Mouse (Mus musculus): ENCODE data around the gene Usp3. TPM values are rescaled to one million over a fixed set of nuclear protein-coding genes. Genes with fewer than 3 reads are reported as not detected.

Gene Usp3
- polyA plus RNA-seq, 1 experiment from 2014 or later = 109 TPM

DNA sequence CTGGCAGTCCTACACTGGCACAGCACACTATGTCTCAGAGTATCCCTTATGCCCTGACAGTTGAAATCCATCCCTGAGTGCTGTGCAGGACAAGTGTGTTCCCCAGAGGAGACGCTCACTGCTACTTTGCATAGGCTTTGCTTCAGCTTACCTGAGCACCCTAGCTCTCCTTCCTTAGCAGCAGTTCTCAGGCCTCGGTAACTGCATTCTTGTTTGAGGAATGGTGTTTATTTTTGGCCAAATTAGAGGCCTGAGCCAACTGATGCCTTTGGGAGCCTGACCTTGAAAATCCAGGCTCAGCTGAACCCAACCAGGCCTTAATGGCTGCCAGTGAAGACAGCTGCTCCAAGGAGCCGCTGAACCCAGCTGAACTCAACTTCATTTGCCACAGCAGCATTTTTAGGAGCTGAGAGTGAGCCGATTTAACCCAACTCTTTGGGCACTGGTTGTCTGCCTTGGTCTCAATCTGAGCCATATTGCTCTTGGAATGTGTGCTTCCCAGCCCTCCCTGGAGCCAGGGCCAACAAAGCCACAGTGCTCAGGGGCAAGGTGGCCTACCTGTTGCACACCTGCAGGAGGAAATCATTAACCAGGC, 79.2 kb downstream of the Usp3 start:
- peaks cover 60% of the 10 kb centered on the region for H3K36me3 ChIP-seq

DNA sequence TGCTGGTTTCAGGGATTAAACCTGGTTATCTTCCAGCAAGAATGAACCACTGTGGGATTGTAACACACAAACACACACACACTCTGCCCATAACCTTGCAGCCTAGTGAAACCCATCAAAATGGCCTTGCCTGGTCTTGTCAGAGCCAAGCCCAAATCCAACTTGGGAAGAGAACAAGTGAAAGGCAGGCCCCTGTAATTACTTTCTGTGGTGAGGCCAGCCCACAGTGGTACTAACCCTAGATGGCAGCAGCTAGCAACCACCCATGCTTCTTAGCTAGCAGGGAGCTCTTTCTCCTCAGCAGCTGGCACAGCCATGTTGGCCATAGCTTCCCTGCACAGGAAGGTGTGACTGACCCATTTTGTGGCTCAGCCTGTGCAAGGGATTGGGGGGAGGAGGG, 79.8 kb downstream of the Usp3 start:
- H3K27me3 ChIP-seq = no peaks in the 10 kb centered on the region
- no peak for ATAC-seq
- no peaks in the 10 kb centered on the region for H3K9me3 ChIP-seq
- H3K9ac ChIP-seq (replicated peaks) = 0 out of 2 replicates have a peak overlapping the region, but pooled peaks have one; percentile 32
- peaks cover 60% of the 10 kb centered on the region for H3K36me3 ChIP-seq
- no peak overlapping the region for H3K4me3 ChIP-seq (replicated peaks)
- no peak overlapping the region for H3K4me2 ChIP-seq (replicated peaks)
- peak overlapping the region; percentile 96 for H3K27ac ChIP-seq
- H3K4me1 ChIP-seq (replicated peaks) = peaks cover 26% of the 10 kb centered on the region

More for the DNA sequence above, 79.2 kb downstream of the Usp3 start:
- WGBS = 89% methylated on average over 4 of the region's 4 CpGs
- H3K4me3 ChIP-seq (replicated peaks) = no peak overlapping the region
- H3K4me2 ChIP-seq (replicated peaks) = no peak overlapping the region
- peak overlapping the region; percentile 96; the same call in 1 of the 2 replicates for H3K27ac ChIP-seq
- no peaks in the 10 kb centered on the region for H3K27me3 ChIP-seq
- H3K9ac ChIP-seq (replicated peaks) = no peak overlapping the region
- H3K9me3 ChIP-seq = no peaks in the 10 kb centered on the region
- peaks cover 26% of the 10 kb centered on the region for H3K4me1 ChIP-seq (replicated peaks)
- no peak for ATAC-seq

DNA sequence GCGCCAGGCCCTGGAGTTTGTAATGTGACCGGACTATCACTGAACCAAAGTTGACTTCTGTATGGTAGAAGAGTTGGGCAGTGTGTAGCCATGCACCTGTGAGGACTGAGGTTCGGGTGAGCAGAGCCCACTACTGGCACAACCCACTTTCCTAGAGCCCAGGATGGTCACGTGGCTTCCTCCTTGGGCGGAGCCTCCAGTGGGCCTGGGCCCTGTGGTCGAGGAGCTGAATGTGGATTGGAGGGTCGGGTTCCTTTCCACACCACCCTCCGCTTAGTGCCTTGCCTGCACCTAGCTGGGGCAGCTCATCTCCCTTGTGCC, 80.6 kb downstream of the Usp3 start:
- ATAC-seq = peak; percentile 89
- Histone ChIP-seq H3K4me1 (replicated peaks) (peaks cover 26% of the 10 kb centered on the region), H3K4me2 (replicated peaks) (peak overlapping the region; percentile 95), H3K36me3 (peaks cover 60% of the 10 kb centered on the region), H3K4me3 (replicated peaks) (peak overlapping the region; percentile 58), H3K9ac (replicated peaks) (peak overlapping the region; percentile 79), H3K27ac (peak overlapping the region; percentile 96), H3K9me3 (no peaks in the 10 kb centered on the region), H3K27me3 (no peaks in the 10 kb centered on the region)
- 1% methylated on average over 8 of the region's 8 CpGs for WGBS

DNA sequence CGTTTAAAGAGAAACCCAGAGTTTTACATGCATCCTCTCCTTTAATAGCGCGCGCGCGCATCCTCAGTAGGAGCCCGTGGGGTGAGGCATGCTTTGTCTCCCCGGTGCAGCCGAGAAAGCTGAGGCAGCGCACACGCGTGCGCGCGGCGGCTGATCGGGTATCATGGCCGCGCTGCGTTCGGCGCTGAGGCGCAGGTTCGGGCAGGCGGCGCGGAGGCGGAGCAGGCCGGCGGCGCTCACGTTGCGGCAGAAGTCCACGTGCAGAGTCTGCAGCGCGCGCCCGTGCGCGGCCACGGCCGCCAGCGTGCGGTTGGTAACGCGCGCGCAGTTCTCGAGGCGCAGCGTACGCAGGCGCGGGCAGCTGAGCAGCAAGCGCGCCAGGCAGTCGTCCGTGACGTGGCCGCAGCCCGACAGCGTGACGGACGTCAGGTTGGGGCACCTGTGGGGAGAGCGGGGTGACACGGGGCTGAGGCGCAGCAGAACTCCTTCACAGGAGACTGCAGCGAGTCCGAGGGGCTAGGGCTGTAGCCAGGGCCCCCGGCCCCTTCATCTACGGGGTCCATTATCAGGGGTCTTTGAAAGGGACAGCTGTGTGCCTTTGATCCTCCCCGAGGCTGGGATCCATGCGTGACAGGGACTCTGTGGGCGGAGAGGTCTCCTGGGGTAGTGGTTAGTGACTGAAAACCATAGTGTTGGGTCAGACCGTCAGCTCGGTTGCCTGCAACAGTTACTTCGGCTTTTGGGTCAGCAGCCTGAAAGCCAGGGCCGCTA, 81.2 kb downstream of the Usp3 start:
- peak overlapping the region; percentile 79 for H3K9ac ChIP-seq (replicated peaks)
- H3K27me3 ChIP-seq = no peaks in the 10 kb centered on the region
- peak overlapping the region; percentile 96 for H3K27ac ChIP-seq
- H3K4me3 ChIP-seq (replicated peaks) = peak overlapping the region; percentile 58
- ATAC-seq = peak; percentile 93
- peaks cover 60% of the 10 kb centered on the region for H3K36me3 ChIP-seq
- WGBS = under 1% methylated on average over 78 of the region's 78 CpGs
- H3K4me2 ChIP-seq (replicated peaks) = peak overlapping the region; percentile 95
- H3K4me1 ChIP-seq (replicated peaks) = peaks cover 30% of the 10 kb centered on the region
- no peaks in the 10 kb centered on the region for H3K9me3 ChIP-seq

DNA sequence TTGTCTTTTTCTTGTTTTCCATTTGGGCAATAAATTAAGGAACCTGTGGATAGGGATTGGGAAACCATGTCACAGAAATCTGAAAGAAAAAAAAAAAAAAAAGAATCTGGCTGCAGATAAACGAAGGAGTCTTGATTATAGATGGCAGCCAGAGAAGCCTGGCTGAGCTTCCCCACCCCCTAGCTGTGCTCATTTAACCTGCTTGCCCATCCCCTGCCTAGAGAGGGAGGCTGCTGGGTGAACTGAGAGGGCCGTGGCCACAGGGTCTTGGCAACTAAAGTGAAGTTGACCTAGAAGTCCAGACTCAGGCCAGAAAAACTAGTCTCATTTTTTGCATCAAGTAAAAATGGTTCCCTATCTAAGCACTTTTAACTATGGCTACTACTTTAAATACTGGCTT, 82.0 kb downstream of the Usp3 start:
- H3K4me1 ChIP-seq (replicated peaks) = peaks cover 35% of the 10 kb centered on the region
- WGBS = 3% methylated on average over 2 of the region's 2 CpGs
- H3K36me3 ChIP-seq = peaks cover 60% of the 10 kb centered on the region
- peak overlapping the region; percentile 96 for H3K27ac ChIP-seq
- peak overlapping the region; percentile 58 for H3K4me3 ChIP-seq (replicated peaks)
- H3K4me2 ChIP-seq (replicated peaks) = peak overlapping the region; percentile 95
- peak overlapping the region; percentile 79 for H3K9ac ChIP-seq (replicated peaks)
- ATAC-seq = no peak
- H3K9me3 ChIP-seq = no peaks in the 10 kb centered on the region
- H3K27me3 ChIP-seq = no peaks in the 10 kb centered on the region

DNA sequence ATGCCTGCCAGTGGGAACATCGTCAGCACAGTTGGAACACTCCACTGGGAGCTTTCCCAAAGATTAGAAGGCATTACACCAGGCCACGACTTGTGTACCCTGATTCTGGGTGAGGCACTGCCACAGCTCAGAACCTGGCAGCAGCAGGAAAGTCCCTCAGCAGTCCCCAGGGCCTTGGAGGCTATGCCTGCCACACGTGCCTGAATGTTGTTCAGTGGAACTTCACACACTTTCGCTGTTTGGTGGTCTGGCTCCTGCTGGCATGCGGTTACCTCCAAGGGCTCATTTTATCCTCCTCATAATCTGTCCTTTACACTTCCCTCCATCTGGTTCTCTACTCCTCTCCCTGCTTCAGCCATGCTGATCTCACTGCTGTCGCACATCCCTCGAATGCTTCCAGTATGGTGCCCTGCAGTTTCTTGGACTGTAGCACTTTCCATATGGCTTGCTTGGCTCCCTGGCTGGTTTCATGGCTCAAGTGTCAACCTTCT, 82.5 kb downstream of the Usp3 start:
- no peaks in the 10 kb centered on the region for H3K9me3 ChIP-seq
- 68% methylated on average over 7 of the region's 7 CpGs for WGBS
- no peak for ATAC-seq
- H3K27ac ChIP-seq = peak overlapping the region; percentile 96
- H3K27me3 ChIP-seq = no peaks in the 10 kb centered on the region
- H3K36me3 ChIP-seq = peaks cover 61% of the 10 kb centered on the region
- H3K4me2 ChIP-seq (replicated peaks) = peak overlapping the region; percentile 95
- peaks cover 39% of the 10 kb centered on the region for H3K4me1 ChIP-seq (replicated peaks)
- H3K9ac ChIP-seq (replicated peaks) = peak overlapping the region; percentile 79; the same call in 1 of the 2 replicates
- peak overlapping the region; percentile 58; the same call in 1 of the 2 replicates for H3K4me3 ChIP-seq (replicated peaks)

DNA sequence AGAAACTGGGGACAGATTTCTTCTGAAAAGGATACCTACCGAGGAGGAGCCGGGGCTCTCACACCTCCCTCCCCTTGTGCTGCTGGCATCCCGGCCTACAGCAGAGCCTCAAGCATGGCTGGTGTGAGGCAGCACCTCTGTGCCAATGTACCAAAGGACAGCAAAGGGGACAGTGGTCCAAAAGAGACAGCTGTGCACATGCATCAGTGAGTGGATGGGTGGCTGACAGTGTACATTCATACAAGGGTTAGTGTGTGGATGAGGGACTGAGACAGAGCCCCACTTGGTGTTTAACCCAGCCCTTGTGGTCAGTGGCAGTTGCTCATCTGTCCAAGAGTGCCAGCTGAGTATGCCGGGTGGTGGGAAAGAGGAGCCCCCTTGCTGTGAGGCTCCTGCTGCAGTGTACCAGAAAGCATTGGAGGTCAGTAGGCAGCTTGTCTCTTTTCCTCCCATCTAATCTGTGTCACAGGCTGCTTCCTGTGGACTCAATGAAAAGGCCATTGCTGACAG, 84.0 kb downstream of the Usp3 start:
- 68% methylated on average over 4 of the region's 4 CpGs for WGBS
- Histone ChIP-seq H3K9me3 (no peaks in the 10 kb centered on the region), H3K4me3 (replicated peaks) (no peak overlapping the region), H3K27me3 (no peaks in the 10 kb centered on the region), H3K9ac (replicated peaks) (no peak overlapping the region), H3K4me1 (replicated peaks) (peaks cover 45% of the 10 kb centered on the region), H3K36me3 (peaks cover 61% of the 10 kb centered on the region), H3K27ac (no peak overlapping the region), H3K4me2 (replicated peaks) (no peak overlapping the region)
- no peak for ATAC-seq

DNA sequence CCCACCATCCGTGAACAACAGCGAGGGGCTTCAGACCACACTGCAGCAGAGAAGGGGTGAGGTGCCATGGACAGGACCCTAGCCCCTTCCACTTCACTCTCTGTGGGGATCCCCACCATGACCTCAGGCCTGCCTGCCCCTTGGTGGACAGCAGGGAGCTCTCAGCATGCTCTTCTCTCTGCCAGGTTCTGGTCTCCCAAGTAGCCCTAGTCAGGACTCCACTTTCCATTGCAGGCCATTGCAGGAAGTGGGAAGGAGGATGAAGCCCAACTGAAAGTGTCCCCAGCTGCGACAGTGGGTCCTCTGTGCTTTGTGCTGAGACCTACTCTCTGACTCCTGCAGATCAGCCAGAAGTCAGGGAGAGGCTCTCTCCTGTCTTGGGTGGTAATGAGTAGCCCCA, 85.3 kb downstream of the Usp3 start:
- Histone ChIP-seq H3K27me3 (no peaks in the 10 kb centered on the region), H3K9me3 (no peaks in the 10 kb centered on the region), H3K36me3 (peaks cover 64% of the 10 kb centered on the region), H3K4me1 (replicated peaks) (peaks cover 39% of the 10 kb centered on the region), H3K9ac (replicated peaks) (no peak overlapping the region), H3K27ac (no peak overlapping the region), H3K4me3 (replicated peaks) (no peak overlapping the region), H3K4me2 (replicated peaks) (no peak overlapping the region)
- WGBS = 81% methylated on average over 3 of the region's 3 CpGs
- no peak for ATAC-seq

DNA sequence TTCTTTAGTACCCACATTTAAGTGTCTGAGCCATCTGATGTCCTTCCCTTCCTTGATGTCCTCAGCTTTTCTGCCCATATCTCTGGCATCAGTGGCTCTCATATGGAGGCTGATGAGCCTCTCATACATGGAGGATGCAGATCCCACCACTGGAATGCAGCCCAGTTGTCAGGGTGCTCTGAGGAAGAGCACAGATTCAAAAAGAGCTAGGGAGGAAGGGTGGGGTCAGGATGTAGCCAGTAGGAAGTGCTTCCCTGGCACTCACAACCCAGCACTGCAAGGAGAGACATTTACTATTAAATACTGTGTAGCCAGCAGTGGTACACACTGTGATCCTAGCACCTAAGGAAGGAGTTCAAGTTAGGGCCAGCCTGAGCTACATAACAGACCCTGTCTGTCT, 86.5 kb downstream of the Usp3 start:
- Histone ChIP-seq H3K4me1 (replicated peaks) (peaks cover 36% of the 10 kb centered on the region), H3K9ac (replicated peaks) (no peak overlapping the region), H3K9me3 (no peaks in the 10 kb centered on the region), H3K4me3 (replicated peaks) (no peak overlapping the region), H3K27ac (peak overlapping the region; percentile 74), H3K4me2 (replicated peaks) (no peak overlapping the region), H3K36me3 (peaks cover 77% of the 10 kb centered on the region), H3K27me3 (no peaks in the 10 kb centered on the region)
- no peak; the same call in 1 of the 2 replicates for ATAC-seq

DNA sequence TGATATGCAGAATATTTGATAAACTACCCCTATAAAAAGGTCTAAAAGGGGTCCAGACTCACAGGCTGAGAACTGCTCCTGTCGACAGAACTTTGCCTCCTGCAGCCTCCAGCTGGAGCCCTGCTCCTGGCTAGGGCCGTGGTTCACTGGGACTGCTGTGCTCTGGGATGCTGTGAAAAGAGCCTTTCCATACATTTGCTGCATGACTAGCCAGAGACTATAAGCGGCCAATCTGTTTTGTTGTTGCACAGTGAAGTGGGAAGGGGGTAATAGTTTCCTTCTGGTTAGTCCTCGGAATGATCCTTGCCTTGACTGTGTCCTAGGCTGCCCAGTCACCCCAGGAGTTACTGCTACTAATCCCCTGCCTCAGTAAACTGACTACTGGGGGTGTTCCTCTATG, 86.9 kb downstream of the Usp3 start:
- 8% methylated on average over 4 of the region's 4 CpGs for WGBS
- peaks cover 81% of the 10 kb centered on the region for H3K36me3 ChIP-seq
- no peak overlapping the region for H3K9ac ChIP-seq (replicated peaks)
- H3K9me3 ChIP-seq = no peaks in the 10 kb centered on the region
- H3K27me3 ChIP-seq = no peaks in the 10 kb centered on the region
- peak overlapping the region; percentile 74 for H3K27ac ChIP-seq
- H3K4me2 ChIP-seq (replicated peaks) = no peak overlapping the region
- peak; percentile 74 for ATAC-seq
- no peak overlapping the region for H3K4me3 ChIP-seq (replicated peaks)
- peaks cover 34% of the 10 kb centered on the region for H3K4me1 ChIP-seq (replicated peaks)

DNA sequence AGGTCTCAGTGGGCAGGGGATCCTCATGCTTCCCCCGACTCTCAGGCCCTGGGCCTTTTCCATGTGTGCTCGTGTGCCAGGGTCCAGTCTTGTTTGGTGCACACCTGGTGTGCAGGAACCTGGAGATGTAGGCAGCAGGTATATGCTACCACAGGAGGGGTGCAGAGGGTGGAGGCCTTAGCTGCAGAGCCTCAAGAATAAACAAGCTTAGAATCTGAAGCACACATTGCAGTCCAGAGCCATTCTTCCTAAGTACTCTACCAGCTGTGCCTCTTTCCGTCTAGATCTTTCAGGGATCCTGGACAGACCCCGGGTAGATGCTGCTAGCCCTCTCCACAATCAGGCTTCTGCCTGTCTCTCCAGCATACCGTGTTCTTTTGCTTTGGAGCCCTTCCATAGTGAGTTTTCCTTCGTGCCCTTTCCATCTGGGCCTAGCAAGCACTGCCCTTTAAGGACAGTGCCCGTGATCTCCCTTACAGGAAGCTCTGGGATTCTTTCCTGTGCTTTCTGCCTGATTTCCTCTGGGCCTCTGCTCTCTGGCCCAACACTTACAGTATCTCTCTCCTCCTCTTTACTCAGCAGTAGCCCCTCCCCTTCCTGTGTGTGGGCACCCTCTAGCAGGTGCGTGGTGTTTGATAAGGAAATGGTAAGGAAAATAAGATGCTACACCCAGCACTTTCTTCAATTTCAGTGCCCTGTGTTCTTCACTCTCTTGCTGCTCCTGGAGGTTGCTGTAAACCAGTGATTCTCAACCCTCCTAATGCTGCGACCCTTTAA, 87.6 kb downstream of the Usp3 start:
- Histone ChIP-seq H3K4me1 (replicated peaks) (peaks cover 27% of the 10 kb centered on the region), H3K4me3 (replicated peaks) (no peak overlapping the region), H3K9ac (replicated peaks) (peak overlapping the region; percentile 48; the same call in 1 of the 2 replicates), H3K9me3 (no peaks in the 10 kb centered on the region), H3K36me3 (peaks cover 87% of the 10 kb centered on the region), H3K27ac (peak overlapping the region; percentile 74), H3K4me2 (replicated peaks) (no peak overlapping the region), H3K27me3 (no peaks in the 10 kb centered on the region)
- 50% methylated on average over 9 of the region's 9 CpGs for WGBS
- no peak for ATAC-seq

DNA sequence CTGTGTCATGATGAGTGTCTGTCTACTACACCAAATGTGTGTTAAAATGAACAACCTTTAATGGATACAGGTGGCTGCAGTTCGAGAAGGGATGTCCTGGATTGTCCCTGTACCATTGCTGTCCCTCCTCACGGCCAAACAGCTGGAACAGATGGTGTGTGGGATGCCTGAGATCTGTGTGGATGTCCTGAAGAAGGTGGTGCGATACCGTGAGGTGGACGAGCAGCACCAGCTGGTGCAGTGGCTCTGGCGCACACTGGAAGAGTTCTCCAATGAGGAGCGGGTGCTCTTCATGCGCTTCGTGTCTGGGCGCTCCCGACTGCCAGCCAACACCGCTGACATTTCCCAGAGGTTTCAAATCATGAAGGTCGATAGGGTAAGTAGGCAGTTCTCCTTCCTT, 88.4 kb downstream of the Usp3 start:
- Histone ChIP-seq H3K9ac (replicated peaks) (no peak overlapping the region), H3K9me3 (no peaks in the 10 kb centered on the region), H3K27ac (no peak overlapping the region), H3K27me3 (no peaks in the 10 kb centered on the region), H3K36me3 (peaks cover 91% of the 10 kb centered on the region), H3K4me1 (replicated peaks) (peaks cover 23% of the 10 kb centered on the region), H3K4me2 (replicated peaks) (no peak overlapping the region), H3K4me3 (replicated peaks) (no peak overlapping the region)
- WGBS = 88% methylated on average over 13 of the region's 13 CpGs
- ATAC-seq = no peak
